Comparison of ENCODE assay signal across 11 mouse cellular contexts in genomic region chr17:27502288-27502687, GRCm38 (mm10). TPM values are rescaled to one million over a fixed set of nuclear protein-coding genes. Genes with fewer than 3 reads are reported as not detected.
DNase-seq lines count a peak whose midpoint lies in the region; ATAC-seq and TF ChIP-seq lines count a peak whose summit lies in the region.
"Had no signal": no experiment of that assay in that cellular context is flagged by ENCODE, and none has a peak within 500 bp of the region (broad histone marks: within the 10 kb centered on the region; RNA-seq: fewer than 3 reads in every experiment).

No protein-coding gene starts in this region.

- peak overlapping the region; percentile 39; the same call in 1 of the 2 replicates for H3K4me2 ChIP-seq in heart, embryonic 12.5 days
- peak overlapping the region; percentile 38 for H3K4me2 ChIP-seq in midbrain, embryonic 14.5 days (ENCODE audit: low read length)

- no peak for TF ChIP-seq CTCF in G1E (IDR thresholded peaks at IDR 0.05; ENCODE audit: low read depth, low read length)

- H3K27ac ChIP-seq in heart, embryonic 12.5 days (ENCODE audit: poor library complexity, severe bottlenecking), result no peak overlapping the region
- H3K27ac ChIP-seq in hindbrain, embryonic 10.5 days, result peak overlapping the region; percentile 91
- peak overlapping the region; percentile 91 for H3K27ac ChIP-seq in midbrain, embryonic 14.5 days (replicated peaks; ENCODE audit: low read depth, low read length)

- 14% methylated on average over 14 of the region's 14 CpGs for WGBS in heart, embryonic 12.5 days
- WGBS in hindbrain, embryonic 10.5 days, result 15% methylated on average over 14 of the region's 14 CpGs
- WGBS in midbrain, embryonic 14.5 days, result 20% methylated on average over 14 of the region's 14 CpGs

- ATAC-seq in heart, embryonic 12.5 days (ENCODE audit: insufficient number of reproducible peaks, low FRiP score), result no peak
- ATAC-seq in G1E (ENCODE audit: extremely low read depth, insufficient number of reproducible peaks, low FRiP score, poor library complexity, severe bottlenecking), result no peak
- ATAC-seq in midbrain, embryonic 14.5 days (ENCODE audit: low FRiP score, low TSS enrichment), result no peak
- ATAC-seq: activated CD4-positive, CD25-positive, alpha-beta regulatory T cell, adult 4 months had no signal

- no peak overlapping the region for H3K4me3 ChIP-seq in heart, embryonic 12.5 days
- H3K4me3 ChIP-seq in G1E (ENCODE audit: low read depth, low read length), result peak overlapping the region; percentile 30; the same call in 1 of the 2 replicates
- peak overlapping the region; percentile 33 for H3K4me3 ChIP-seq in hindbrain, embryonic 10.5 days
- H3K4me3 ChIP-seq in midbrain, embryonic 14.5 days (replicated peaks; ENCODE audit: low read depth, low read length), result no peak overlapping the region

- H3K27me3 ChIP-seq in heart, embryonic 12.5 days (replicated peaks), result peaks cover 91% of the 10 kb centered on the region
- H3K27me3 ChIP-seq in G1E (ENCODE audit: insufficient read depth, low read length), result peaks cover 3% of the 10 kb centered on the region; the same call in 1 of the 2 replicates
- peaks cover 43% of the 10 kb centered on the region for H3K27me3 ChIP-seq in hindbrain, embryonic 10.5 days (ENCODE audit: insufficient read depth, poor library complexity, severe bottlenecking)
- no peaks in the 10 kb centered on the region for H3K27me3 ChIP-seq in midbrain, embryonic 14.5 days (ENCODE audit: control insufficient read depth, insufficient read depth, low read length)

- H3K9me3 ChIP-seq in heart, embryonic 12.5 days (replicated peaks), result no peaks in the 10 kb centered on the region
- H3K9me3 ChIP-seq in G1E (replicated peaks), result peaks cover 21% of the 10 kb centered on the region
- no peaks in the 10 kb centered on the region for H3K9me3 ChIP-seq in hindbrain, embryonic 10.5 days
- no peaks in the 10 kb centered on the region for H3K9me3 ChIP-seq in midbrain, embryonic 14.5 days (ENCODE audit: control insufficient read depth, low read length)

- H3K36me3 ChIP-seq in heart, embryonic 12.5 days, result no peaks in the 10 kb centered on the region
- H3K36me3 ChIP-seq in G1E (replicated peaks), result no peaks in the 10 kb centered on the region
- no peaks in the 10 kb centered on the region for H3K36me3 ChIP-seq in hindbrain, embryonic 10.5 days
- H3K36me3 ChIP-seq in midbrain, embryonic 14.5 days (ENCODE audit: control insufficient read depth, insufficient read depth, low read length), result no peaks in the 10 kb centered on the region

- no peak for DNase-seq in heart, adult 9 months (ENCODE audit: low spot score in 2 of 2)
- no peak for DNase-seq in G1E (ENCODE audit: low spot score)
- no peak for DNase-seq in hindbrain, embryonic 10.5 days (ENCODE audit: low spot score)
- DNase-seq in midbrain, embryonic 14.5 days, result no peak
- no peak for DNase-seq in lung, postnatal 25 days (ENCODE audit: low spot score)
- no peak for DNase-seq in spleen, adult 12 weeks (ENCODE audit: low spot score)
- DNase-seq in kidney, adult 8-10 months, result no peak
- DNase-seq: B cell, adult 2 months; heart, postnatal 10 days had no signal

- H3K9ac ChIP-seq in heart, embryonic 12.5 days, result no peak overlapping the region
- H3K9ac ChIP-seq in midbrain, embryonic 14.5 days (replicated peaks; ENCODE audit: low read length), result no peak overlapping the region

- peaks cover 10% of the 10 kb centered on the region for H3K4me1 ChIP-seq in heart, embryonic 12.5 days (replicated peaks)
- H3K4me1 ChIP-seq in G1E (ENCODE audit: insufficient read depth, low read depth, low read length), result peaks cover 31% of the 10 kb centered on the region
- H3K4me1 ChIP-seq in hindbrain, embryonic 10.5 days (replicated peaks), result peaks cover 97% of the 10 kb centered on the region
- H3K4me1 ChIP-seq in midbrain, embryonic 14.5 days (ENCODE audit: control insufficient read depth, insufficient read depth, low read length), result peaks cover 60% of the 10 kb centered on the region

RNA-seq across cellular contexts. Expression of gene Grm4, which starts 18.9 kb away (rescaled TPM):
- polyA plus RNA-seq in heart, embryonic 12.5 days (2016; fragmentation: Nextera tagmentation; extraction: Ambion mirVana), result 0.08 and 0.10 TPM in 2 replicates
- total RNA-seq in G1E (2014; fragmentation: Nextera tagmentation) (not detected in 2 replicates), G1E (2017) (0.05 TPM in 1 of 2 replicates, not detected in the other)
- 0.02 TPM in 1 of 2 replicates, not detected in the other for polyA plus RNA-seq in G1E (2012)
- polyA plus RNA-seq in hindbrain, embryonic 10.5 days (2016; fragmentation: Nextera tagmentation; extraction: Ambion mirVana), result 2.2 and 4.2 TPM in 2 replicates
- 9.8 and 10.1 TPM in 2 replicates for polyA plus RNA-seq in midbrain, embryonic 14.5 days (2014; fragmentation: Nextera tagmentation; extraction: Ambion mirVana)

RNA-seq across cellular contexts. Expression of gene Hmga1, which starts 54.0 kb away (rescaled TPM):
- polyA plus RNA-seq in heart, embryonic 12.5 days (2016; fragmentation: Nextera tagmentation; extraction: Ambion mirVana), result 188 and 194 TPM in 2 replicates
- total RNA-seq in G1E (2014; fragmentation: Nextera tagmentation), result 270 and 298 TPM in 2 replicates
- 123 and 131 TPM in 2 replicates for total RNA-seq in G1E (2017)
- 1,702 and 2,389 TPM in 2 replicates for polyA plus RNA-seq in G1E (2012)
- polyA plus RNA-seq in hindbrain, embryonic 10.5 days (2016; fragmentation: Nextera tagmentation; extraction: Ambion mirVana), result 541 and 748 TPM in 2 replicates
- polyA plus RNA-seq in midbrain, embryonic 14.5 days (2014; fragmentation: Nextera tagmentation; extraction: Ambion mirVana), result 134 and 143 TPM in 2 replicates

Comparison
In these comparisons a context has a peak if more than half of its experiments do, and no peak if none do; other contexts are left out.
1. H3K4me3 ChIP-seq: peak in G1E (single experiment) and hindbrain, embryonic 10.5 days (single experiment); none in heart, embryonic 12.5 days (single experiment) and midbrain, embryonic 14.5 days (single experiment).